Comparison of ENCODE assay signal across 16 mouse cellular contexts in genomic region chr1:60173119-60173518, GRCm38 (mm10).
"Had no signal": no experiment of that assay in that cellular context is flagged by ENCODE, and none has a peak within 500 bp of the region (broad histone marks: within the 10 kb centered on the region; RNA-seq: fewer than 3 reads in every experiment).

No protein-coding gene starts in this region.

- H3K27me3 ChIP-seq: neural tube, embryonic 13.5 days; neural tube, embryonic 15.5 days; stomach, embryonic 15.5 days had no signal

- H3K27ac ChIP-seq: neural tube, embryonic 13.5 days; neural tube, embryonic 15.5 days; stomach, embryonic 15.5 days; stomach, postnatal 0 days had no signal

- H3K36me3 ChIP-seq: neural tube, embryonic 13.5 days; neural tube, embryonic 15.5 days; stomach, embryonic 15.5 days had no signal

- H3K9me3 ChIP-seq: neural tube, embryonic 13.5 days; neural tube, embryonic 15.5 days; stomach, embryonic 15.5 days had no signal

- H3K4me2 ChIP-seq: neural tube, embryonic 13.5 days; neural tube, embryonic 15.5 days; stomach, embryonic 15.5 days had no signal

- H3K9ac ChIP-seq: neural tube, embryonic 13.5 days; neural tube, embryonic 15.5 days; stomach, embryonic 15.5 days had no signal

- DNase-seq: retina, postnatal 1 day; right cerebral cortex, adult 18-20 months; right cerebral cortex, postnatal 14 days; right cerebral cortex, postnatal 25 days; right cerebral cortex, postnatal 4 days; spleen, adult 18-20 months; thymus, adult 18-20 months; thymus, adult 2 months; thymus, postnatal 14 days; thymus, postnatal 25 days; thymus, postnatal 36 days; thymus, postnatal 4 days had no signal

- H3K4me3 ChIP-seq: neural tube, embryonic 13.5 days; neural tube, embryonic 15.5 days; stomach, embryonic 15.5 days had no signal

- H3K4me1 ChIP-seq: neural tube, embryonic 13.5 days; neural tube, embryonic 15.5 days; stomach, embryonic 15.5 days had no signal
